Mouse (Mus musculus) ES-E14 (cell line): ENCODE measurements at regions not wholly inside any gene's neighbourhood (a gene's known extent, or its start where the extent isn't known, plus 50 kb on each side); places are given as distances from the start of the nearest gene placed in this dataset.

Experiments
- DNase-seq: peaks from one replicate; pipeline ENCODE4 v3.0.0-alpha.2; 2013; ENCODE audit warnings: low read depth, low spot score
- H3K27ac ChIP-seq: 2 replicates; pipeline ENCODE4 v1.5.1; 2012; ENCODE audit warnings: low read depth, mild to moderate bottlenecking, low read length, moderate library complexity, mixed read lengths; ENCODE audit not compliant: poor library complexity, insufficient read depth, severe bottlenecking
- H3K36me3 ChIP-seq: 2 replicates; pipeline ENCODE4 v1.6.1; 2012; ENCODE audit warnings: mild to moderate bottlenecking, low read length, moderate library complexity, mixed read lengths; ENCODE audit not compliant: control insufficient read depth, poor library complexity, insufficient read depth, severe bottlenecking
- H3K4me1 ChIP-seq, 2 experiments: fragments of 150-350 bp in 1 of 2; sonication (generic) in 1 of 2; 2 replicates each; pipeline ENCODE4 v1.6.1; 2012; ENCODE audit warnings: low read length in 2 of 2, mild to moderate bottlenecking in 1 of 2, mixed read lengths in 1 of 2; ENCODE audit not compliant: control insufficient read depth in 2 of 2, insufficient read depth in 2 of 2, poor library complexity in 1 of 2
- H3K4me3 ChIP-seq, 2 experiments: fragments of 150-350 bp in 1 of 2; sonication (generic) in 1 of 2; 2 replicates each; pipeline ENCODE4 v1.5.1; 2012; ENCODE audit warnings: low read length in 2 of 2, low read depth in 1 of 2, mild to moderate bottlenecking in 1 of 2, mixed read lengths in 1 of 2; ENCODE audit not compliant: insufficient read depth in 1 of 2, poor library complexity in 1 of 2, severe bottlenecking in 1 of 2
- H3K9ac ChIP-seq: 2 replicates; pipeline ENCODE4 v1.6.1; 2012; ENCODE audit warnings: low read depth, mild to moderate bottlenecking, low read length, mixed read lengths; ENCODE audit not compliant: poor library complexity, insufficient read depth, severe bottlenecking
- H3K9me3 ChIP-seq: fragments of 150-350 bp; sonication (generic); 2 replicates; pipeline ENCODE4 v1.6.1; 2012; ENCODE audit warnings: low read depth, mild to moderate bottlenecking, low read length; ENCODE audit not compliant: control insufficient read depth, insufficient read depth
- CHD2 ChIP-seq: IDR thresholded peaks from 2 replicates; pipeline ENCODE4 v1.6.1; 2014; ENCODE audit warnings: mild to moderate bottlenecking, low read depth, low read length, inconsistent platforms
- HCFC1 ChIP-seq: IDR thresholded peaks from 2 replicates; pipeline ENCODE4 v1.6.1; 2012; ENCODE audit warnings: low read length, inconsistent platforms, borderline replicate concordance; ENCODE audit not compliant: insufficient read depth
- MAFK ChIP-seq: IDR thresholded peaks from 2 replicates; pipeline ENCODE4 v1.6.1; 2014; ENCODE audit warnings: mild to moderate bottlenecking, low read depth, low read length, inconsistent platforms; ENCODE audit not compliant: insufficient read depth
- ZC3H11A ChIP-seq: IDR thresholded peaks from 2 replicates; pipeline ENCODE4 v1.6.1; 2012; ENCODE audit warnings: low read depth, mild to moderate bottlenecking, inconsistent platforms, low read length, borderline replicate concordance
- ZNF384 ChIP-seq: IDR thresholded peaks from 2 replicates; pipeline ENCODE4 v1.6.1; 2012; ENCODE audit warnings: low read depth, low read length, inconsistent platforms
- in situ Hi-C, 2 experiments: fragments of 600-800 bp; cut with MboI; formaldehyde crosslinking; loops; one replicate each; pipeline ENCODE4 v1.15.1; 2025; ENCODE audit warnings: low sequenced_read_pairs in 2 of 2, inconsistent platforms in 1 of 2; ENCODE audit not compliant: unreplicated experiment in 2 of 2

DNA sequence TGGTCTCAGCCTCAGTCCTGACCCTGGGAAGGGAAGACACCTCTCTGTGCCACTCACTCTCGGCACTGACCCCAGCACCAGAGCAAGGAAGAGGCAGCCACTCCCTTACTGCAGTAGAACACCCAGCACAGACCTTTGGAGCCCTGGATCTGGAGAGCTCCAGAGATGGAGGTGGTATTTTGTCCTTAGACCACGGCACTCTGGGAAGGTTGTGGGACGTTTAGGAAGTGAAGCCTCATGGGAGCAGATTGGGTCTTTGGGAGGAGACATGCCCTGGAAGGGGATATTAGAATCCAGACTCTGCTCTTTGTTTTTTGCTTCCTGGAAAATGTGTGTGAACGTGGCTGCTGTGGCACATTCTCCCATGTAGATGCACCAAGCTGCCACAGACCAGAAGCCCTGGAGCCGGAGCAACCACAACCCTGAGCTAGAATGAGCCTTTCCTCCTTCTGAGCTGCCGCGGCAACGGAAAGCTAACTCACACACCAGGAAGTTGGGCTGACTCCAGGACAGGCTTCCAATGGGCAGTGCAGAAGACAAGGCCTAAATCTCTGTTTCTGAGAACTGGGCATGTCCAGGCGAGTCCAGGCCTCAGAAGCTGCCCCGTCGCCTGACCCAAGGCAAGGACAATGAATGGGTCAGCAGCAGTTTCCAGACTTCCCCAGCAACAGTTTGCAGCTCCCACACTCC is 356.9 kb upstream of the Kcnab2 start:
- Histone ChIP-seq H3K4me1 (no peaks in the 10 kb centered on the region), H3K9ac (no peak overlapping the region), H3K36me3 (no peaks in the 10 kb centered on the region), H3K27ac (no peak overlapping the region), H3K9me3 (no peaks in the 10 kb centered on the region), H3K4me3 (no peak overlapping the region)
- in situ Hi-C loops, result no loop called here
- TF ChIP-seq ZC3H11A (no peak), HCFC1 (no peak), MAFK (no peak), ZNF384 (no peak), CHD2 (no peak)
- no peak for DNase-seq

DNA sequence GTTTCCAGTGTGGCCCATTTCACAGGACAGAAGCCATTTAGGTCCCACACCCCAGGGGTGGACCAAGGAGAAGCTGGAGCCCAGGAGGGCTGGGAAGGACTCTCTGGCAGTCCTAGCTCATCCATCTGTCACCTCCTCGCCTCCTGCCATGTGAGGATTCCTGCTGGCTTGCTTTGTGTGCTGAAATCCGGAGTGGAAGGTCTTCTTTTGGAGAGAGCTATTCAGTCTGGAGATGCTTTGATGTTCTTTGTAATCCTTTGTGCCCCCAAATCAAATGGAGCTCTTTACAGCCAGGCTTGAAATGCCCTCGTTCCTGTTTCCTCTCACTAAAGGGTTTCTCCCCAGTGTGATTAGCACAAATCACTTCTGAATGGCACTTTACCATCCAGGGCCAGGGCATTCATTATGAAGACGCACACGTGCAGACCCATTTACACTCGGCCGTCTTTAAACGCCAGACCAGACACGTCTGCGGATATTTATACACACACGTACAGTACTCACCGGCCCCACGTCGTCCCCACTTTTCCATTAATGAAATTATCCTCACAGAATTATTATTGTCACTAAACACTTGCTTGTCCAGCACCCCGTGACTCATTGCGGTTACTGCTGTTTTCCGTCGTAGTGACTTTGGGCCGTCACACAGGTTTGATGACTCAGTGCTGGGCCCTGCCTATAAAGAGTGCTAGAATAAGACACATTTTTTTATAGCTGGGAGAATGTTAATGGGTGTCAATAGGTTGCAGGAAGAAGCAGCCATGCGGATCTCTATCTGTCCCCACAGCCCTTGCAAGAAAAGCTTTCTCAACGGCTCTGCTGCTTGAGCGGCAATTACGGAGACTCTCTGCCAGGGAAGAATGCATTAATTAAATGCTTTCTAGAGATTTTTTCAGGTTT is 356.0 kb upstream of the Kcnab2 start:
- no peak overlapping the region for H3K9ac ChIP-seq
- no peak overlapping the region for H3K27ac ChIP-seq
- TF ChIP-seq HCFC1 (no peak), CHD2 (no peak), MAFK (no peak), ZC3H11A (no peak)
- H3K9me3 ChIP-seq, result peaks cover 2% of the 10 kb centered on the region; the same call in 1 of the 2 replicates
- in situ Hi-C loops, result no loop called here
- H3K4me1 ChIP-seq, result no peaks in the 10 kb centered on the region
- no peak for DNase-seq
- no peak overlapping the region for H3K4me3 ChIP-seq
- no peaks in the 10 kb centered on the region for H3K36me3 ChIP-seq

DNA sequence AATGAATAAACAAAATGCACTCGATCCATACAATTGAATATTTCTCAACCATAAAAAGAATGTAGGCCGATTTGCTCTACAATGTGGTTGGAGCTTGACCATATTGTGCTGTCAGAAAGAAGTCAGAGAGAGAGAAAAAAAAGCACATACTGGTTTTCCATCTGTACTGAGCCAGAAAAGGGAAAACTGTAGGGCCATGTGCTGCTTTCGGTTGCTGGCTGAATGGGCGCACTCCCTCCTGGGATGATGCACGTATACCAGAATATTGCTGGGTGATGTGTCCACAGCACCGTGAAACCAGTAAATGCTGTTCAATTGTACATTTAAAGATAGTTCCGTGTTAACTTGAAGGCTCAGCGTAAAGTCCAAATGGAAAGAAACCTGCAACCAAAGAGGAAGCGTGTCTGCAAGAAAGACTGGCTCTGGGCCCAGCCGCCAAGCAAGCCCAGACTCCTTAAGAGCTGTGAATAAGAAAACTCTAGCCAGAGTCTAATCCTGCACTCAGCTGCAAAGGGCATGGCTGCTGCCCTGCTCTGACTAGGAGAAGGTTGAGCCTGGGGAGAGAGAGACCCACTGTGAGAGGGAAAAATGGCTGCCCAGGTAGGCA is 355.2 kb upstream of the Kcnab2 start:
- no peak for TF ChIP-seq HCFC1
- no peak for TF ChIP-seq MAFK
- TF ChIP-seq CHD2, result no peak
- TF ChIP-seq ZNF384, result no peak
- Histone ChIP-seq H3K27ac (no peak overlapping the region), H3K9ac (no peak overlapping the region), H3K36me3 (no peaks in the 10 kb centered on the region), H3K9me3 (peaks cover 3% of the 10 kb centered on the region; the same call in 1 of the 2 replicates), H3K4me3 (no peak overlapping the region), H3K4me1 (no peaks in the 10 kb centered on the region)
- in situ Hi-C loops, result no loop called here
- DNase-seq, result no peak

DNA sequence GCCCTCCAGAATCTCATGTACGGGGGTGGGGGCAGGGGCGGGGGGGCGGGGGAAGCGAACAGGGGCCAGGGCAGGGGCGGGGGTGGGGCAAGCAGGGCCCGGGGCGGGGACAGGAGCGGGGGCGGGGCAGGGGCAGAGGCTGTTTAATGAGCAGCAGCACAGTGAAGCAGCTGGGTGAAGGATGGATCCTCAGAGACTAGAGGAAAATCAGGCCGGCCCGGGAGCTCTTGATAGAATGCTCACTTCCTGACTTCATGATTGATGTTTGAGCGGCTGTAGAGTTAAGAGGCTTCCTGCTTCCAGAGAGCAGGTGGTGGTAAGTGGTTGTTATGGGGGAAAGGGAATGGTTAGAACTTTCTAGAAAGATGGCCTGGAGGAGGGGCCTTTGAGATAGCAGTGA is 347.5 kb upstream of the Kcnab2 start:
- peaks cover 4% of the 10 kb centered on the region; the same call in 1 of the 2 replicates for H3K9me3 ChIP-seq
- in situ Hi-C loops, result no loop called here
- H3K27ac ChIP-seq, result no peak overlapping the region
- no peak for DNase-seq
- 0 out of 4 replicates have a peak, but pooled peaks cover 1 to 2% of the 10 kb centered on the region in 2 experiments for H3K4me1 ChIP-seq
- no peak overlapping the region for H3K4me3 ChIP-seq
- no peak for TF ChIP-seq ZNF384
- no peak overlapping the region for H3K9ac ChIP-seq
- H3K36me3 ChIP-seq, result no peaks in the 10 kb centered on the region
